Mouse (Mus musculus) CH12.LX (cell line): ENCODE data around the gene Ubxn7. TPM values are rescaled to one million over a fixed set of nuclear protein-coding genes. Genes with fewer than 3 reads are reported as not detected.

Experiments
- DNase-seq: peaks from one replicate; pipeline ENCODE4 v3.0.0-alpha.2; 2013; ENCODE audit errors: extremely low read depth
- H3K27ac ChIP-seq: 2 replicates; pipeline ENCODE4 v1.5.1; 2012; ENCODE audit warnings: low read depth, mild to moderate bottlenecking, control low read depth, moderate library complexity; ENCODE audit not compliant: insufficient read depth
- H3K27me3 ChIP-seq: replicated peaks from 2 replicates; pipeline ENCODE3; 2012; ENCODE audit warnings: inconsistent platforms
- H3K36me3 ChIP-seq, 2 experiments: replicated peaks in 1 of 2; 2 replicates each; pipeline versions ENCODE3 to v1.6.1; 2012; ENCODE audit warnings: inconsistent platforms in 1 of 2, low read length in 1 of 2, mild to moderate bottlenecking in 1 of 2, mixed read lengths in 1 of 2, moderate library complexity in 1 of 2; ENCODE audit not compliant: control insufficient read depth in 1 of 2, insufficient read depth in 1 of 2
- H3K4me1 ChIP-seq, 2 experiments: 2 replicates each; pipeline ENCODE4 v1.6.1; 2012; ENCODE audit warnings: inconsistent platforms in 1 of 2, moderate library complexity in 1 of 2; ENCODE audit not compliant: insufficient read depth in 2 of 2, control insufficient read depth in 1 of 2
- H3K4me2 ChIP-seq: 2 replicates; pipeline ENCODE4 v1.6.1; 2012; ENCODE audit warnings: low read depth, mild to moderate bottlenecking, control low read depth; ENCODE audit not compliant: poor library complexity, insufficient read depth, severe bottlenecking
- H3K4me3 ChIP-seq, 3 experiments: fragments of 150-350 bp in 1 of 3; sonication (generic) in 1 of 3; replicated peaks in 1 of 3; 2 replicates each; pipeline versions ENCODE3 to v1.5.1; 2011 to 2012; ENCODE audit warnings: low read depth in 2 of 3, low read length in 2 of 3, mild to moderate bottlenecking in 2 of 3, moderate library complexity in 2 of 3, control low read depth in 1 of 3, improper control_type of control experiment in 1 of 3, inconsistent platforms in 1 of 3, mixed read lengths in 1 of 3; ENCODE audit not compliant: poor library complexity in 1 of 3
- H3K79me2 ChIP-seq: replicated peaks from 2 replicates; pipeline ENCODE4 v1.6.1; 2012; ENCODE audit warnings: mild to moderate bottlenecking, moderate library complexity; ENCODE audit not compliant: control insufficient read depth, poor library complexity, insufficient read depth, severe bottlenecking; ENCODE audit errors: extremely low read depth
- H3K9ac ChIP-seq: 2 replicates; pipeline ENCODE4 v1.6.1; 2012; ENCODE audit warnings: low read depth, mild to moderate bottlenecking, control low read depth, moderate library complexity; ENCODE audit not compliant: insufficient read depth
- H3K9me3 ChIP-seq: replicated peaks from 2 replicates; pipeline ENCODE3; 2012; ENCODE audit warnings: low read length, inconsistent platforms, mixed read lengths
- CTCF ChIP-seq, 2 experiments: IDR thresholded peaks in 1 of 2; conservative IDR thresholded peaks in 1 of 2; 2 replicates each; pipeline ENCODE4 v1.5.1; 2011 to 2012; ENCODE audit warnings: low read depth in 2 of 2, low read length in 2 of 2, improper control_type of control experiment in 1 of 2, inconsistent platforms in 1 of 2, mild to moderate bottlenecking in 1 of 2, moderate library complexity in 1 of 2
- E2F4 ChIP-seq: IDR thresholded peaks from 2 replicates; pipeline ENCODE4 v1.6.1; 2011; ENCODE audit warnings: low read depth, low read length, improper control_type of control experiment; ENCODE audit not compliant: insufficient replicate concordance
- ELF1 ChIP-seq: IDR thresholded peaks from 2 replicates; pipeline ENCODE4 v1.6.1; 2014; ENCODE audit warnings: low read depth, mild to moderate bottlenecking, inconsistent platforms, low read length, improper control_type of control experiment
- ETS1 ChIP-seq: conservative IDR thresholded peaks from 2 replicates; pipeline ENCODE4 v1.6.1; 2012; ENCODE audit warnings: low read depth, mild to moderate bottlenecking, inconsistent platforms, low read length, improper control_type of control experiment, moderate library complexity
- GABPA ChIP-seq: IDR thresholded peaks from 2 replicates; pipeline ENCODE4 v1.6.1; 2012; ENCODE audit warnings: low read depth, low read length, improper control_type of control experiment, inconsistent platforms; ENCODE audit not compliant: insufficient replicate concordance
- HCFC1 ChIP-seq: IDR thresholded peaks from 2 replicates; pipeline ENCODE4 v1.6.1; 2012; ENCODE audit warnings: low read depth, mild to moderate bottlenecking, inconsistent platforms, low read length, improper control_type of control experiment
- JUND ChIP-seq: conservative IDR thresholded peaks from 2 replicates; pipeline ENCODE4 v1.6.1; 2011; ENCODE audit warnings: low read depth, low read length, improper control_type of control experiment
- MAZ ChIP-seq: IDR thresholded peaks from 2 replicates; pipeline ENCODE4 v1.6.1; 2012; ENCODE audit warnings: low read depth, mild to moderate bottlenecking, inconsistent platforms, low read length, improper control_type of control experiment, moderate library complexity
- NRF1 ChIP-seq: IDR thresholded peaks from 2 replicates; pipeline ENCODE4 v1.6.1; 2014; ENCODE audit warnings: low read depth, mild to moderate bottlenecking, inconsistent platforms, low read length, improper control_type of control experiment, moderate library complexity
- POLR2A ChIP-seq: IDR thresholded peaks from 2 replicates; pipeline ENCODE4 v1.6.1; 2011; ENCODE audit warnings: low read depth, mild to moderate bottlenecking, improper control_type of control experiment, low read length
- POLR2AphosphoS2 ChIP-seq: IDR thresholded peaks from 2 replicates; pipeline ENCODE4 v1.6.1; 2011; ENCODE audit warnings: low read depth, low read length, improper control_type of control experiment
- TBP ChIP-seq: conservative IDR thresholded peaks from 2 replicates; pipeline ENCODE4 v1.6.1; 2011; ENCODE audit warnings: low read depth, low read length, improper control_type of control experiment
- TCF12 ChIP-seq: IDR thresholded peaks from 2 replicates; pipeline ENCODE4 v1.6.1; 2014; ENCODE audit warnings: low read depth, mild to moderate bottlenecking, inconsistent platforms, low read length, improper control_type of control experiment
- UBTF ChIP-seq: IDR thresholded peaks from 2 replicates; pipeline ENCODE4 v1.6.1; 2012; ENCODE audit warnings: low read depth, mild to moderate bottlenecking, inconsistent platforms, low read length, improper control_type of control experiment, moderate library complexity
- USF1 ChIP-seq: IDR thresholded peaks from 2 replicates; pipeline ENCODE4 v1.6.1; 2014; ENCODE audit warnings: low read depth, mild to moderate bottlenecking, inconsistent platforms, low read length, improper control_type of control experiment
- ZC3H11A ChIP-seq: IDR thresholded peaks from 2 replicates; pipeline ENCODE4 v1.6.1; 2012; ENCODE audit warnings: low read depth, mild to moderate bottlenecking, inconsistent platforms, low read length, improper control_type of control experiment
- ZMIZ1 ChIP-seq: IDR thresholded peaks from 2 replicates; pipeline ENCODE4 v1.6.1; 2012; ENCODE audit warnings: low read depth, mild to moderate bottlenecking, inconsistent platforms, low read length, improper control_type of control experiment
- ZNF384 ChIP-seq: IDR thresholded peaks from 2 replicates; pipeline ENCODE4 v1.6.1; 2012; ENCODE audit warnings: low read depth, low read length, improper control_type of control experiment, inconsistent platforms
- dilution Hi-C: fragments of 300-500 bp; cut with MboI; formaldehyde crosslinking; loops from 2 replicates; pipeline ENCODE4 v1.14.3; 2020; ENCODE audit warnings: low sequenced_read_pairs; ENCODE audit not compliant: extremely low pct_unique_long_range_greater_than_20kb, extremely low pct_ligation_motif_present
- in situ Hi-C: fragments of 300-500 bp; cut with MboI; formaldehyde crosslinking; loops from 3 replicates; pipeline ENCODE4 v1.14.3; 2019; ENCODE audit warnings: low sequenced_read_pairs, low pct_ligation_motif_present, low pct_unique_long_range_greater_than_20kb, mixed read lengths
- polyA plus RNA-seq: library from polyadenylated mRNA; unstranded; fragments of >175 nt; gene quantifications from 2 replicates; pipeline ENCODE4 v1.2.1, GENCODE M21; 2012; ENCODE audit warnings: low read depth; ENCODE audit not compliant: insufficient read length
- total RNA-seq, 2 experiments: library from RNA; depleted of rRNA; stranded (reverse); fragments of 300-350 nt in 1 of 2; fragments of >200 nt in 1 of 2; gene quantifications; 2 replicates each; pipeline ENCODE4 v1.2.3; 2012 to 2014

Ubxn7 gene
- total and polyA plus RNA-seq, 3 experiments: 25.7 to 32.8 (median 26.8) TPM

DNA sequence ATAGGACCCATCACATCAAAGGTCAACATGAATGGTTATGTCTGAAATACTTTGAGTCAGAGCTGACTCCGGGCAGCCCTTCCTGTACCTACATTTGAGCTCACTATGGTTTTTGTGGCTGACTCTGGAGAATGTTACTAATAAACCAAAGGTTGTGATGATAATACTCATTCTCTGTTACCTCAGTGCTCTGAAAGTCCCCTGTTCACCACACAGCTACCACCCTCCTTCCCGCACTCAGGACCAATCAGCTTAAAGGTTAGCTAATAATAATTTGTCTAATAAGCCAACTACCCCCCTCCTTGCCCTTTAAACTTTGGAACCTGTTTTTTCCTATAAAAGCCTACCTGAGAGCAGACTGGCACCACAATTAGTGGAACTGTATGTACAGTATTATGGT lies 47.5 kb downstream of the Ubxn7 start:
- Histone ChIP-seq H3K4me1 (no peaks in the 10 kb centered on the region), H3K79me2 (no peaks in the 10 kb centered on the region), H3K9ac (no peak overlapping the region), H3K27me3 (no peaks in the 10 kb centered on the region), H3K9me3 (peaks cover 6% of the 10 kb centered on the region), H3K4me2 (no peak overlapping the region), H3K27ac (no peak overlapping the region), H3K4me3 (no peak overlapping the region), H3K36me3 (peaks cover 64 to 90% of the 10 kb centered on the region in 2 experiments)
- in situ Hi-C loops: no loop called here
- dilution Hi-C loops: no loop called here
- no peak for DNase-seq
- TF ChIP-seq E2F4 (no peak), MAZ (no peak), JUND (no peak), GABPA (no peak), UBTF (no peak), ELF1 (no peak), ZNF384 (no peak), ZC3H11A (no peak), TBP (no peak), ZMIZ1 (no peak), HCFC1 (no peak)

DNA sequence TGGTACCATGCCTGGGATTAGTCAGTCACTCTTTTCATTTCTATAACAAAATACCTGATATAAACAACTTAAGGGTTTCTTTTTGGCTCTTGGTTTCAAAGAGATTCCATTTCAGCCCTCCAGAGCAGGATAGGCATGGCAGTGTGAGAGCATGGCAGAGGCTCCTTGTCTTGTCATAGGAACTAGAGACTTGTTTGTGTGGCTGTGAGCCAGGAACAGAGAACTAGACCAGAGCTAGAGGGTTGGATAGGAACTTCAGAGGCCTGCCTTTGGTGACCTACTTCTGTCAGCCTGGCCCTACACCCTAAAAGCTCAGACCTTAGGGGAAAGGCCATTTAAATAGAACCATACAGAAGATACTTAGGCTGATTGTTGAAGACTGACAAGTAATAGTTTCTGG lies 50.8 kb downstream of the Ubxn7 start:
- no peak overlapping the region for H3K4me3 ChIP-seq
- no peak overlapping the region for H3K27ac ChIP-seq
- peaks cover 66 to 91% of the 10 kb centered on the region in 2 experiments for H3K36me3 ChIP-seq

DNA sequence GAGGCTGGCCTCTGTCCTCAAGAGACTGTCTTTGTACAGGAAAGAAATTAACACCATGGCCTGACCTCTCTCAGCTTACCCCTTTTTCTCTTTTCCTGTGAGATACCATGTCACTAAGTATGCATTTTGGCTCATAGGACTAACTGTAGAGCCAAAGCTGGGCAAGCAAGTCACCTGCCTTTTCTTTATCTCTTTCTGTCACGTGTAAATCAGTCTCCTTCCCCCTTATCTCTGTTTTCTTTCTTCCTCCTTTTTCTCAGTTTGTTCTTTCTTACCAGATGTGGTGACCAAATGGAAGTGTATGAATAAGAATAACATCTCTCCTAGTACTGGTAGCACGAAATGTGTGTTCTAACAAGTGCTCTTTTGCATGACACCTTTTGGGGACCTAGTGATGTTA lies 52.8 kb downstream of the Ubxn7 start:
- H3K4me1 ChIP-seq: no peaks in the 10 kb centered on the region
- H3K4me3 ChIP-seq: no peak overlapping the region
- H3K79me2 ChIP-seq: no peaks in the 10 kb centered on the region
- DNase-seq: no peak
- H3K4me2 ChIP-seq: no peak overlapping the region
- no peaks in the 10 kb centered on the region for H3K9me3 ChIP-seq
- in situ Hi-C loops: no loop called here
- H3K36me3 ChIP-seq: peaks cover 48 to 88% of the 10 kb centered on the region in 2 experiments
- no peaks in the 10 kb centered on the region for H3K27me3 ChIP-seq
- TF ChIP-seq TBP: no peak
- TF ChIP-seq JUND: no peak
- TF ChIP-seq ELF1: no peak
- TF ChIP-seq ZC3H11A: no peak
- no peak for TF ChIP-seq ETS1
- TF ChIP-seq MAZ: no peak
- TF ChIP-seq ZMIZ1: no peak
- no peak for TF ChIP-seq POLR2A
- dilution Hi-C loops: no loop called here
- H3K9ac ChIP-seq: no peak overlapping the region
- H3K27ac ChIP-seq: no peak overlapping the region

More for the DNA sequence above, 50.8 kb downstream of the Ubxn7 start:
- Histone ChIP-seq H3K27me3 (no peaks in the 10 kb centered on the region), H3K9ac (no peak overlapping the region), H3K79me2 (no peaks in the 10 kb centered on the region), H3K4me1 (no peaks in the 10 kb centered on the region), H3K9me3 (peaks cover 6% of the 10 kb centered on the region), H3K4me2 (no peak overlapping the region)
- no peak for DNase-seq
- TF ChIP-seq CTCF (conservative IDR thresholded peaks at IDR 0.05 in 1 of 2, IDR thresholded peaks at IDR 0.05 in 1 of 2; ENCODE audit: low read depth in 2 of 2, low read length in 2 of 2) (no peak), NRF1 (no peak), POLR2A (no peak), TCF12 (no peak), ZMIZ1 (no peak), USF1 (no peak), GABPA (no peak), UBTF (no peak), POLR2AphosphoS2 (no peak)
- in situ Hi-C loops (no loop called here), dilution Hi-C loops (no loop called here)
